In genomic region chr13:120027368-120027767, GRCm38 (mm10) we compare ENCODE assay signal across 22 mouse cellular contexts. TPM values are rescaled to one million over a fixed set of nuclear protein-coding genes. Genes with fewer than 3 reads are reported as not detected.
A peak's percentile ranks its signal among the peaks of the same experiment; 100 is the strongest.
DNase-seq lines count a peak whose midpoint lies in the region; ATAC-seq and TF ChIP-seq lines count a peak whose summit lies in the region.
"Not testable (repeated sequence)": the region's sequence is repeated elsewhere in the genome, so short reads cannot be mapped to it uniquely, and the experiment has no call there.
"Had no signal": no experiment of that assay in that cellular context is flagged by ENCODE, and none has a peak within 500 bp of the region (broad histone marks: within the 10 kb centered on the region; RNA-seq: fewer than 3 reads in every experiment).

No protein-coding gene starts in this region.

- H3K9me3 ChIP-seq in hindbrain, embryonic 11.5 days (ENCODE audit: control insufficient read depth, low read length); lung, embryonic 14.5 days (ENCODE audit: low read depth, low read length); neural tube, embryonic 11.5 days (ENCODE audit: control insufficient read depth, low read length): not testable (repeated sequence)

- H3K27ac ChIP-seq in hindbrain, embryonic 11.5 days (ENCODE audit: low read depth, low read length); lung, embryonic 14.5 days (ENCODE audit: low read depth); neural tube, embryonic 11.5 days (ENCODE audit: low read depth, low read length): not testable (repeated sequence)

- H3K9ac ChIP-seq in hindbrain, embryonic 11.5 days (ENCODE audit: low read depth, low read length); lung, embryonic 14.5 days; neural tube, embryonic 11.5 days (ENCODE audit: low read length): not testable (repeated sequence)

- H3K4me3 ChIP-seq in hindbrain, embryonic 11.5 days (ENCODE audit: low read depth, low read length); lung, embryonic 14.5 days (ENCODE audit: low read depth, low read length); neural tube, embryonic 11.5 days (ENCODE audit: low read depth, low read length): not testable (repeated sequence)

- peak; percentile 78 for DNase-seq in R1 (ENCODE audit: low read depth, low spot score)
- peak; percentile 10 for DNase-seq in embryo, embryonic 11 days
- DNase-seq in hindbrain, embryonic 11.5 days (ENCODE audit: low spot score): peak; percentile 37
- peak; percentile 26 for DNase-seq in kidney, adult 9 months
- peak; percentile 4 for DNase-seq in lung, embryonic 14.5 days
- peak; percentile 9 for DNase-seq in neural tube, embryonic 11.5 days (ENCODE audit: low spot score)

- H3K36me3 ChIP-seq in hindbrain, embryonic 11.5 days (ENCODE audit: control insufficient read depth, insufficient read depth, low read length); lung, embryonic 14.5 days (ENCODE audit: insufficient read depth); neural tube, embryonic 11.5 days (ENCODE audit: control insufficient read depth, insufficient read depth, low read length): not testable (repeated sequence)

- WGBS in hindbrain, embryonic 11.5 days: 3% methylated on average over 10 of the region's 11 CpGs
- 1% methylated on average over 10 of the region's 11 CpGs for WGBS in lung, embryonic 14.5 days
- WGBS in neural tube, embryonic 11.5 days: under 1% methylated on average over 10 of the region's 11 CpGs

- H3K4me1 ChIP-seq in hindbrain, embryonic 11.5 days (replicated peaks; ENCODE audit: control insufficient read depth, insufficient read depth, low read length); lung, embryonic 14.5 days (ENCODE audit: insufficient read depth); neural tube, embryonic 11.5 days (ENCODE audit: control insufficient read depth, insufficient read depth, low read length): not testable (repeated sequence)

- TF ChIP-seq CTCF in lung, embryonic 14.5 days (IDR thresholded peaks at IDR 0.05; ENCODE audit: low read depth): not testable (repeated sequence)

- not testable (repeated sequence) for H3K4me2 ChIP-seq in hindbrain, embryonic 11.5 days (replicated peaks; ENCODE audit: low read depth, low read length); lung, embryonic 14.5 days; neural tube, embryonic 11.5 days (ENCODE audit: low read depth)

- peaks cover 10% of the 10 kb centered on the region; the same call in 1 of the 2 replicates for H3K27me3 ChIP-seq in hindbrain, embryonic 11.5 days (ENCODE audit: control insufficient read depth, insufficient read depth, low read length)
- peaks cover 14% of the 10 kb centered on the region; the same call in 1 of the 2 replicates for H3K27me3 ChIP-seq in lung, embryonic 14.5 days (ENCODE audit: insufficient read depth, low read length)
- H3K27me3 ChIP-seq in neural tube, embryonic 11.5 days (ENCODE audit: control insufficient read depth, insufficient read depth, low read length): peaks cover 12% of the 10 kb centered on the region

- ATAC-seq in hindbrain, embryonic 11.5 days (ENCODE audit: low FRiP score); lung, embryonic 14.5 days (ENCODE audit: insufficient read depth); neural tube, embryonic 11.5 days (ENCODE audit: insufficient read depth, low FRiP score, low TSS enrichment): not testable (repeated sequence)

RNA-seq across cellular contexts. Expression of gene Gm36079, which starts 0.6 kb away (rescaled TPM):
- not detected in 2 replicates for polyA plus RNA-seq in hindbrain, embryonic 11.5 days (2014; fragmentation: Nextera tagmentation; extraction: Ambion mirVana)
- not detected in 2 replicates for polyA plus RNA-seq in lung, embryonic 14.5 days (2014; fragmentation: Nextera tagmentation; extraction: Ambion mirVana)
- polyA plus RNA-seq in neural tube, embryonic 11.5 days (2014; fragmentation: Nextera tagmentation; extraction: Ambion mirVana): not detected in 2 replicates
- polyA plus RNA-seq: embryonic facial prominence, embryonic 12.5 days; forebrain, embryonic 15.5 days; G1E; heart, embryonic 11.5 days; heart, embryonic 16.5 days; hindbrain, embryonic 13.5 days; inflammation-experienced regulatory T-cells, adult 6 months; kidney, postnatal 0 days; limb, embryonic 12.5 days; liver, adult 2 months; liver, embryonic 15.5 days; lung, embryonic 15.5 days; midbrain, embryonic 12.5 days; neural tube, embryonic 15.5 days; spleen, adult 2 months; thymus, adult 2 months had no signal

RNA-seq across cellular contexts. Expression of gene Gm21188, which starts 24.6 kb away (rescaled TPM):
- polyA plus RNA-seq in hindbrain, embryonic 11.5 days (2014; fragmentation: Nextera tagmentation; extraction: Ambion mirVana): not detected in 2 replicates
- polyA plus RNA-seq in lung, embryonic 14.5 days (2014; fragmentation: Nextera tagmentation; extraction: Ambion mirVana): not detected in 2 replicates
- not detected in 2 replicates for polyA plus RNA-seq in neural tube, embryonic 11.5 days (2014; fragmentation: Nextera tagmentation; extraction: Ambion mirVana)
- polyA plus RNA-seq: embryonic facial prominence, embryonic 12.5 days; forebrain, embryonic 15.5 days; heart, embryonic 11.5 days; hindbrain, embryonic 13.5 days; limb, embryonic 12.5 days; liver, adult 2 months; lung, embryonic 15.5 days; midbrain, embryonic 12.5 days; neural tube, embryonic 15.5 days had no signal

Comparison
In these comparisons a context has a peak if more than half of its experiments do, and no peak if none do; other contexts are left out.
1. DNase-seq: peak in every context shown above with its lines; median percentile 78 in R1; 37 in hindbrain, embryonic 11.5 days; 26 in kidney, adult 9 months; 10 in embryo, embryonic 11 days; 9 in neural tube, embryonic 11.5 days; 4 in lung, embryonic 14.5 days.